Mouse (Mus musculus): ENCODE measurements around the gene Cdc73.
"Not testable (repeated sequence)": the region's sequence is repeated elsewhere in the genome, so short reads cannot be mapped to it uniquely, and the experiment has no call there.

Cdc73 gene

DNA sequence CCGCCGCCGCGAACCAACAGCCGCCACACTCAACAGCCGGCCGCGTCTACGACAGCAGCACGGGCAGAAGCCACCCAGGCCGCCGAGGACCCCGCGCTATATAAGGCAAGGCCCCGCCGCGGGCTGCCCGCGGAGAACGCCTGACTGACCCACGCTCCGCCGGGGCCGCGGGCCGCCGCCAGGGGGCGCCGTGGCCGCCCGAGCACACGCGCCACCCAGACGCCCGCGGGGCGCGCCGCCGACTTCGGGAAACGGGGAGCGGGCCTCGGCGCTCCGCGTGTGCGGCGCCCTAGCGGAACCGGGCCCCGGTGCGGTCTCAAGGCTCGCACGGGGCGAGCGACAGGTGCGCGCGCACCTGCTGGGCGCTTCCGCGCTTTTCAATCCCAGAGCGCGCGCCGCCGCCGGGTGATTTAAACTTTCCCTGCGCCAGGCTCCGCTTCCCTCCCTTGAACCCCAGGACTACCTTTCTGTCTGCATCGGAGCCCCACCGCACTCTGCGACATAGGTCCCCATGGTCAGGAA, at the start of gene Cdc73:
Cdc73 (minus strand) TSS at position 153 of the 522 bp plus-strand sequence.
- DNase-seq = peak; percentile 94 to 96

DNA sequence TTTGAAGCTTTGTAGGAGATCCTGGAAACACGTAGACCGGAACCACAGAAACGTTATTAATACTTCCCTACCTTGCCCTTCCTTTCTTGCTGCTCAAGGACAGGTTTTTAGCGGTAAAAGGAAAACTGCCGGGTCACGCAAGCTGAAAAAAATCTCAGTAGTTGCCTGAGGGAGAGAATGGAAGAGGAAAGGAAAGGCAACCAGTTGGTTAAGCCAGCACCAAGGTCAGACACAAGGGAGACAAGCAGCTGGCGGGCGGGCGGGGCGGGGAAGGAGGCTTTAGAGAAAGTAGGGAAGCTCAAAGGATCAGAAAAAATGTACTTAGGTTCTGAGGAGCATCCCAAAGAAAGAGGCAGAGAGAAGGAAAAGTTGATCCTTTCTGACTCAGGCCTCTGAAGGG, 43.2 kb upstream of the Cdc73 start:
- DNase-seq = no peak

DNA sequence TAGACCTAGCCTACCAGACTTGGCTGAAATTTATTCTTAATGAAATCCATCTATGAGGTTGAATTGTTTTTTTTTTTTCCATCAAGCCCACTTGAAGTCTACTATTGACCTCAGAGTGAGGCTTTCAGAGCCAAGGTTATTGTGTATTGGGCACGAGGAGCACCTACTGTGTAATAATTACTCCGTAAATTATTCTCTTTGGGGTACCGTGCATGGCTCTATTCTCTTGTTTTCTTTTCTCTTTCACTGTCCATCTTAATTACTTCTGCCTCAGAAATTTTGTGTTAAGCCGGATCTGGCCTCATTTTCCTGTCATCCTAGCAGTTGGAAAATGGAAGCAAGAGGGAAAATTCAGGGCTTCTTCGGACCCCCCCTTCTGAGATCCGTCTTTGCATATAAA, 39.5 kb upstream of the Cdc73 start:
- no peak for DNase-seq

DNA sequence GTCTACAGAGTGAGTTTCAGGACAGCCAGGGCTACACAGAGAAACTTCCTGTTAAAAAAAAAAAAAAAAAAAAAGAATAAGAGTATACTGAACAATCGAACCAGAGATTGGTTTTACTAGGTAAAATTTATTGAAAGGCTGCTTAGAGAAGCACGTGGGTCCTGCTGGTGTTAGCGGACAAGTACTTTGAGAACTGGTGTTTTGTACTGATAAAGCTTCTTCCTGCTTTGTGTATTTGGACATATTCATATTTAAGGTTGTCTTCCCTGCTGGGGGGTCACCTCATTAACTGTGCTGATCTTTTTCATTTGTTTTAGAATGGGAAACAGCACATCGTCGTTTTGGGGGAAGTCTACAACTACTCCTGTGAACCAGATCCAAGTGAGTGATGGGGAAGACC, 38.6 kb upstream of the Cdc73 start:
- no peak for DNase-seq

DNA sequence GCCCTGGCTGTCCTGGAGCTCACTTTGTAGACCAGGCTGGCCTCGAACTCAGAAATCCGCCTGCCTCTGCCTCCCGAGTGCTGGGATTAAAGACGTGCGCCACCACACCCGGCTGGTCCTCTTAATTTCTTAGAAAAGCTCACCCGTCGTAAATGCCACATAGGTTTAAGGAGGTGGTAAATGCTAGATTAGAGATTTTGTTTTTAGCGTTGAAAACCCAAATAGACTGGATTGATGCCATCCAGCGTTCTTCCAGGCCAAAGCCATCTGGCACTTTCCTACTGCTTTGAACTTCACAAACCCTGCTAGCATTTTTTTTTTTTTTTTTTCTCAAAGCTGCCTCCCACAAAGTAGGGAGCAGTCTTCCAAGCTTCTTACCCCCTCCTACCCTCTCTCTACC, 37.9 kb upstream of the Cdc73 start:
- no peak for DNase-seq

DNA sequence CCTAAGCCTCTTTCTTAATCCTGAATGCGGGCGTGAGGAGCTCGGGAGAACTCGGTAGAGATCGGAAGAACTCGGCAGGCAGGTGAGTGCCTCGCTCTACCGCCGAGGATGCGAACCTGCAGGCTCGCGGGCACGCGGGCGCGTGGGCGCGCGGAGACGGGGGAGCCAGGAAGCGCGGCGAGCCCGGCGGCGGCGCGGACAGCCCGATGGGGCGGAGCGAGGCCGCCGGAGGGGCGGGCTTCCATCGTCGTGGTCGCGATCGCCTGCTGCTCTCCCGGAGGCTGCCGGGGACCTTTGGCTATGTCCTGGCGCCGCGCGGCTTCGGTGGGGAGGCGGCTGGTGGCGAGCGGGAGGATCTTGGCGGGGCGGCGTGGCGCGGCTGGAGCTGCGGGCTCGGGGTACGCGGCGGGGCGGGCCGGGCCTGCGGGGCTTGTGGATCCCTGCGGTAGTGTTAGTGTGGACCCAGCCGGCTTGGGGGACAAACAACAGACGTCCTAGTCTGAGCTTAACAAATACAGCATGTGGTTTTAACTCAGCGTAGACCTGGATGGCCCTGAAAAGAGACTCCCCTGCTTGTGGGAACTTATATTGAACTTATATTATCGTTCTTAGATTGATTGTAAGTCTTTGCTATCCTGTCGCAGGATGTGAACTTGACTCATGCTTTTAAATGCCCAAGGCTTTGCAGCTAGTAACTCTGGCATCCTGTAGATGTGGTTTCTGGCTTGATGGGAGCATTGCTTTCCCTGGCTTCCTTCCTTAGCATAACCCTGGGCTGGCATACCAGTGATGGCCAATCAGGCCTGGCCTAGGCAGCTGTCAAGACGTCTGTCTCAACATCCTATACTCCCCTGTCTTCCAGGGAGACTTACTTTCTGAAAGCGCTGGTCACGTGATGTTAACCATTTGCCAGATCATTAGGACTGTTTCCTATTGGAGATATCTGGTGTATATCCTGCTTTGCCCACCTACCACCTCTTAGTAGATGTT, 37.0 kb upstream of the Cdc73 start:
- peak; percentile 91 to 94 for DNase-seq

DNA sequence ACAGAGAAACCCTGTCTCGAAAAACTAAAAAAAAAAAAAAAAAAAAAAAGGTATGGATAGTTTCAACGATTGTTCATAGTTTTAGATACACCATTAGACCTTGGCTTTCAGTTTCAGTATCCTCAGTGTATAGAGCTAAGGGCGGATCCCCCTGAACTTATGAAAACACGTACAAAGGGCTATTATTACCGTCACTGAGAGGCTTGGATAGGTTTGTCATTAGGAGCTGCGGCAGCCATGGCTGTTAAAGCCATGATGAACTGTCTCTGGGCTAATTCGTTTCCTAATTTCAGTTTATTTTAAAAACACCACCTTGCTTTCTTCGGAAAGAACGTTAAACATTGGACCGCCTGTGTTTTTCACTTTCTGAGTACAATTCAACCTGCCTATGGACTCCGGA, 36.1 kb upstream of the Cdc73 start:
- peak; percentile 42 to 49 for DNase-seq

DNA sequence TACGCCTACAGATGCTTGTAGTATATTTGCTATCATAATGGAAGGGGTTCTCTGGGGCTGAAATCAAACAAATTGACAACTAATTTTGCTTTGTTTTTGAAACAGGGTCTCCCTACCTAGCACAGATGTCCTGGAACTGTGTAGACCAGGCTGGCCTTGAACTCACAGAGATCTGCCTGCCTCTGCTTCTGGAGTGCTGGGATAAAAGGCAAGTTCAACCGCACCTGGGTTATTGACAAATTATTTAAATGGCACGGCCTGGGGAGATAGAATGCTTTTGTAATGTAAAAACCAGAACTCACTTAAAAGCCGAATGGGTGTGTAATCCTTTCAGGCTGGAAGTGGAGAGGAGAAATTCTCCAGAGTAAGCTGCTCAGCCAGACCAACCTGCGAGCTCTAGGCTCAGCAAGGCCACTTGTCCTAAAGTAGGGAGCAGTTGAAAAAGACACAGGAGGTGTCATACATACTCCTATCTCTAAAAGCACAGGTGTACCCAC, 31.3 kb upstream of the Cdc73 start:
- no peak for DNase-seq

DNA sequence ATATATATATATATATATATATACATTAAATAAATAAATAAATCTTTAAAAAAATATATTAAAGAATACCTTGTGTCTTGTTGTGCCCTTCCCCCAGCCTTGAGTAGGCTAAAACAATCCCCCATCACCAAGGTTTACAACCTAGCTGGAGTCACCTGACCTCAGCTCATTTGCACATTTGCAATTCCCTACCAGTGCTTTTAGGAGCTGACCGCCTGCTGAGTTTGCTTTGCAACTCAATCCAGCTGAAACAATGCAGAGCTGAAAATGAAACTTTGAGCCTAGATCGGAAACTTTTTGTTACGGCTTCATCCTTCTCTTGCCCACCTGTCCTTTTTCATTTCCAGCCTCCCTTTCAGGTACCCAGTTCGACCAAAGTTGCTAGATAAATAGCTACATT, 29.0 kb upstream of the Cdc73 start:
- DNase-seq = no peak

DNA sequence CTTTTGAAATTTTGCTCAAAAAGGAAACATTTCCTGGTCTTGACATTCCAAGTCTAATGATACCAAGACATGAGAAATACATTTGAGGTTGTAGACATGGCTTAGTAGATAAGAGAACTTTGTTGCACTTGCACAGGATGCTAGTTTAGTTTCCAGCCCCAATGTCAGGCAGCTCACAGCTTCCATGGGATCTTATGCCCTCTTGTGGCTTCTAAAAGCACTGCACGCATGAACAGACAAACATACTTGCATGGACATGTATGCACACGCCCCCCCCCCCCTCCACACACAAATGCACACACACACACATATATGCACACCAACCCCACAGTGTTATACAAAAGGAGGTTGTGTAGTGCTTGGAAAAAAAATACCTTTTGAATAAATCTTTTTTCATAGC, 28.2 kb upstream of the Cdc73 start:
- peak; percentile 30 to 46 for DNase-seq

DNA sequence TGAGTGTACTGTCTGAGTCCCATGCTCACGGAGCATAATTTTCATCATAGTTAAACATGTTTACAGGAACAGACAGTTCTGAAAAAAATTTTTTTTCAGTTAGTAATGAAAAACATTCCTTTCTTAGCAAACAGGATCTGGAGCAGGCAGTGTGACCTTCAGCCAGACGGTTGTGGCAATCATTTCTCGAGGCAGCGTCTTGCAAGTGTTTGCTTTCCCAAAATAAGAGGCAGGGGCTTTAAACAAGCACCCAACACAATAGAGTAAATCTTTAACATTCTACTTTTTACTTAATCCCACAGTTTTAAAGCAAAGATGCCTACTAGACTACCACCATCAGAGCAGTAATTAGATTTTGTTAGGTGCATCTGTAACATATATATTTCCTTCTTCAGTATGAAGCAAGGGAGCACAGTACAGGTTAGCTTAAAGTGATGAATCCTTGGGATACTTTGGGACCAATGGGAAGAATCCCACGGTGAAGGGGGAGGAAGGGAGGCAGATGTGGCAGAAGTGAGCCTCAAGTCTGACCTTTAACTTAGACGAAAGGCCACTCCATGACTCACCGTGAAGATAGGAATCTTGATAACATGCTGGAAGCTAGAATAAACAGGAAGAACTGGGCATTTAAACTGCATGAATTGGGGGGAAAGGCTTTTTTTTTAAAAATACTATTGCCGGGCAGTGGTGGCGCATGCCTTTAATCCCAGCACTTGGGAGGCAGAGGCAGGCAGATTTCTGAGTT, 25.2 kb upstream of the Cdc73 start:
- no peak for DNase-seq

DNA sequence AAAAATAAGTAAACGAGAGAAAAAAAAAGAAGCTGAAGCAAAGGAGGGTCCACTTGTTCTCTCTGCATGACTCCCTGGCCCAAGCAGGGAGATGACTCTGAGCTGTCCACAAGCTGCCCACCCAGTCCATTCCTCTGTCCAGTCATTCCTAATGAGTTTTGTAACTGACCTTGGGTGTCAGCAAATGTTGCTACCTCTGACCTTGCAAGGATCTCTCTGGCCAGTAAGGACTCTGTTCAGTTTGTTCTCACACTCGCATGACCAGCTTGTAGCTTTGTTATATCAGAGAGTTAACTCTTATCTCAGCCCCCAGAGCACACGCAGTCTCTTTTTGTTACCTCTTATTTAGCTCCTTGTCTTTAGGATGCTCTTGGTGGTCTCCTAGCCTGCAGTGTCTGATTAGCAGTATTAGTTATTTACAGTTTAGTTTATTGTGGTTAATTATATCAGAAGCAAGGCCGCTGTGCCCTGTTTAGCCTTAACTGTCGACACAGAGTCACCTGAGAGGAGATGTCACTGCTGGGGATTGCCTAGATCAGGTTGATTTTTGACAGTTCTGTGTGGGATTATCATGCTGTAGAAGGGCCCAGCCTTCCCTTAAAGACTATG, 21.9 kb upstream of the Cdc73 start:
- DNase-seq = no peak

DNA sequence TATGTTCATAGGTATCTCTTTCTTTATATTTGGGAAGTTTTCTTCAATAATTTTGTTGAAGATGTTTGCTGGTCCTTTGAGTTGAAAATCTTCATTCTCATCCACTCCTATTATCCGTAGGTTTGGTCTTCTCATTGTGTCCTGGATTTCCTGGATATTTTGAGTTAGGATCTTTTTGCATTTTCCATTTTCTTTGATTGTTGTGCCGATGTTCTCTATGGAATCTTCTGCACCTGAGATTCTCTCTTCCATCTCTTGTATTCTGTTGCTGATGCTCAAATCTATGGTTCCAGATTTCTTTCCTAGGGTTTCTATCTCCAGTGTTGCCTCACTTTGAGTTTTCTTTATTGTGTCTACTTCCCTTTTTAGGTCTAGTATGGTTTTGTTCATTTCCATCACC, 13.3 kb upstream of the Cdc73 start, which contains the start of gene Glrx2:
Glrx2 (plus strand) TSS at position 301 of the 400 bp plus-strand sequence.
- DNase-seq = not testable (repeated sequence)

DNA sequence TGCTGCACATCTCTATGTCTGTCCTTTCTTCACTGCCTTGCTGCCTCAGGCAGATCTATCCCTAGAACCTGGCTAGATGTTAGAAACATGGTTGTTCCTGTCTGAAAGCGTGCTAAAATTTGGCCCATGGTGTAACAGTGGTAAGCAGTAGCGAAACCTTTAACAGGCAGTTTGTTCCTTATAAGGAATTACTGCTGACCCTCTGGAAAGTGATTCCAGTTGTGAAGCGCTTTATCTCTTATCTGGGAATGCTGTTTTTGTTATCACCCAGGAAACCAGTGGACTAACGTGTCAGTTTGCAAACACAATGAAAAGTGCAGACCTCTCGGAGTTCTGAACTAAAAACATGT, 7.9 kb upstream of the Cdc73 start:
- DNase-seq = no peak

DNA sequence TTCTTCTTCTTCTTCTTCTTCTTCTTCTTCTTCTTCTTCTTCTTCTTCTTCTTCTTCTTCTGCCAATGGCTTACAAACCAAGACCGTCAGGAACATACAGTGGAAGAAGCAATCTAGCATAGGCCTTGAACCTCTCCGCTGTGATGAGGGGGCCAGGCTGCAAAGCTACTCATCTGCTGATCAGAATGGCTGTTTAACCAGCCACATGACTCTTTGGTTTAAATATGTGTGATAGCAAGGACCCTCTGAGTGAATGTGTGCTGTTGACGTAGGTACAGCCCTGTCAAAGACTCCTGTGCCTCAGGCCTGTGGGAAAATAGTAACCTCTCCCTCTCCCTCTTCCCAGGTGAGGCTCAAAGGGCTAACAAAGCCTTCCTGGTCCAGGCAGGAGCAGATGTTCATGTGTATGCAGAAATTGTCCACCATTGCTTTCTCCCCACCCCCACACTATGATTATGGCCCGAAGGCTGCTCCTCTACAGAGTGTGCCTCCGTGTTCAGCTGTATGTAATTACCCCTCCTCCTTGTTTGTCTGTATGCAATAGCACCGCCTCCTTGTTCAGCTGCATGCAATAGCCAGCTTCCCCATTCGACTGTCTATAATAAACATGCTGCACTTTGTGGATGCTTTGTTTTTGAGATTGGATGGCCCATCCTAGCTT, 7.4 kb upstream of the Cdc73 start:
- DNase-seq = no peak

DNA sequence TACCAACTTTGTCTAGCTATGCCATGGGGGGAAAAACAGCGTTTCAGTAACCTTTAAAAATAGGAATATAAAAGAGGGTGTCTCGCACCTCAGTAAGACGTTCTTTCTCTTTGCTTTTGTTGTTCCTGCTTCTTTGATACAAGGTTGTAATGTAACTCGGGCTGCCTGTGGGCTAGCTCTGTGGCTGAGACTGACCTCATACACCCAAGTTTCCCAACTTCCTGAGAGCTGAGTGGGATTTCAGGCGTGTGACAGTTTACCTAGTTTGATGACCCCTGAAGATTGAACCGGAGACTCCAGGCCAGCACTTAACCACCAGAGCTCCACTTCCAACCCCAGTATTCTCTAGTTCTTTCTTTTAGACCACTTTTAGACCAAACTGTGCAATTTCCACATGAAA, 5.7 kb upstream of the Cdc73 start:
- DNase-seq = no peak

DNA sequence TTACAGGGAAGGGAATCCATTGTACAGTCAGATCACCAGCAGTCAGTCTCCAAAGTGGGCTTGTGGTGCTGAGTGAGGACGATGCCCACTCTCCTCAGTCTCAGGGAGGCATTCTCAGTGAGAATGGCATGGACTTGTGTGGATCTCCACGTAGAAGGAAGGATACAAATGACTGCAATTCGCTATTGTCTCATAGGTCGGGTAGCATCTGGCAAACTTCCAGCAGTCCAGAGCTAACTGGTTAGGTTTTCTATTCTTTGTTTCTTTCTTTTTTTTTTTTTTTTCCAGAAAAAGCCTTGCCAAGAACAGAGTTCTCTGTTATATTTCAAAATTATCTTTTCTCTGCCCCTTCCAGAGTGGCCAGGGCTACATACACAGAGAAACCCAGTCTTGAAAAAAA, 4.3 kb upstream of the Cdc73 start:
- DNase-seq = no peak

DNA sequence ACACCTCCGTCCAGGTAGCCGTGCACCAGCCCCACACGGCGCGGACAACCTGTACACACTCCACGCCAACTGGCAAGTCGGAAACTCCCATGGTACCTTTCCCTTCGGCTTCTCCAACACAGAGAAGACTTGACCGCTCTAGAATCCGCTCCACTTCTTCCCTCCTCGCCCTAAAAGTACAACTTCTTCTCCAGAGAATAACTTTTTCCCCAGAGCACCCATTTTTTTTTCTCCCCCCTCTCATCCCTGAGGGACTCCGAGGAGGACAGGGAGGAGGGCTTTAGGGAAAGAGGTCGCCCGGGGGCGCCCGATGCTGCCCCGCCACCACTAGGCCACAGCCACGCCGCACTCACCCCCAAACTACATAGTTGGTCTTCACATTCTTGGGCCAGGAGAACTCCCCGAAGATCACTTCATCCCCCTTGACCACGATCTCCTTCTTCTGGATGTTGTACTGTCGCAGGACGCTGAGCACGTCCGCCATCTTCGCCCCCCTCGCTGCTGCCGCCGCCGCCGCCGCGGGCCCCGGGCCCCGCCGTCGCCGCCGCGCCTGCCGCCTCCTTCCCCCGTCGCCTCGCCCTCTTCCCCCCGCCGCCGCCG, 452 bp downstream of the Cdc73 start:
- DNase-seq = no peak

DNA sequence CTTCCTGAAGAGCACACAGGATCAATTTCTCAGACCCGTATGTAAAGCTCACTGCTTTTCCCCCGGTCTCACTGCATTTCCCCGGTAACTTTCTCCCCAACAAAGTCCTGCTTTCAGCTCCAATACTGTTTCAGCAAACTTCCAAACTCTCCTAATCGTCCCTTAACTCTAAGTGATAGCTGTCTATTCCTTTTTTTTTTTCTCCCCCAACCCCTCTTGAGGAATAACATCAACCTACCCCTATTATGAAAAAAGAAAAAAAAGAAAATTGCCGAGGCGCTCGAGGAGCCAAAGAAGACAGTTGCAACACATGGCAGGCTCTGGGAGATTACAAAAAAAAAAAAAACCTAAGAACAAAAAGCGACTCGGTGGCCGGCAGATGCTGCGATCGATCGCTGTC, 957 bp downstream of the Cdc73 start:
- no peak for DNase-seq

DNA sequence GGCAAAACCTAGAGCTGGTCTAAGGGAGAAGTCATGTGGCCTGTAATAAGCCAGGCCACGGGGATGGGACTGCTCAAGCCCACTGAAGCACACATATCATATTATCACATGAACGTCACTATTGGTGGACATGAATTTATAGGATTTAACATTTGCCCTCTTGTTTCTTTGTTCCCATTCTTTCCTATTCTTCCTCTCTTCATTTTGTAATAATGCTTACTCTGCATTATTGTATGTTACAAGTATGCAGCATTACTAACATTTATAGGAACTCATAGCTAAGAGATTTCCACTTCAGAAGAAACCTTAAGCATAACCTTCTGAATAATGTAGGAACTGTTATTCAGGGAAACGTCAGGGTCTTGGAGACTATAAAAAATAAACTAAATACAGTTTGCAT, 17.8 kb downstream of the Cdc73 start:
- no peak for DNase-seq

DNA sequence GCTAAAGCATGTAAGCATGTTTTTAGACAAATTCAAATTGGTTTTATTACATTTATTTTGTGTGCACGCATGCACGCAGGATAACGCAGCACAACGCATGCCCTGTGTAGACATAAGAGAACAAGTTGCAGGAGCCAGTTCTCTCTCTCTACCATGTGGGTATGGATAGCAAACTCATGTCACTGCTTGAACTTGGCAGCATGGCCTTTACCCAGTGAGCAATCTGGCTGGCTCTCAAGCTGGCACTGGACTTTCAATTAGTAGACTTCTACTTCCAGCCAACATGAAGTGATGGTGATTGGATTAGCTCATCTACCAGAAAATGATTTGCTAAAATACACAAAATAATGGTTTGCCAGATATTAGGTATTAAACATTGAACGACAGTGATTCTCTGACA, 21.6 kb downstream of the Cdc73 start:
- DNase-seq = no peak

DNA sequence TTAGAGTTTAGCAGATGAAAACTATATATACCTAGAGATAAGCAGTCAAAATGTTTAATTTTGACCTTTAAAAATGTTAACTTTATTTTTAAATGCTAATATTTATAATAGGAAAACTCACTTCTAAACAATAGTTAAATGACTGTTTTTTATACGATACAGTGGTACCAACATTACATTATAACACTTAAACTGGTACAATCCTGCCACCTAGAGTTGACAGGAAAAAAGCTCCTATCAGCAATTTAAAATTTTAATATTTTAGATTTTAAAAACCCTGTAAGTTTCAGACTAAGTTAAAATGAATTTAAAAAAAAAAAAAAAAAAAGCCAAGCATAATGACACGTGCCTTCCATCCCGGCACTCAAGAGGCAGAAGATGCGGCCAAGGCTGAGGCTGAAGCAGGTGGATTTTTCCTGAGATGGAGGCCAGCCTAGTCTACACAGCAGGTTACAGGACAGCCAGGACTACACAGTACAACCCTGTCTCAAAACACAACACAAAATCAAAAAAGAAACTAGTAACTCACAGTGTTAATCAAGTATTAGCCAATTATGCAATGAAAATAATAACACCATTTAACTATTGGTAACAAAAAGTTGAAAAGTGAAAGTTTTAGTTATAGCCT, 26.8 kb downstream of the Cdc73 start:
- DNase-seq = no peak
